Mouse (Mus musculus) forebrain, embryonic 13.5 days (tissue): Measurements from ENCODE around the gene Kcnn1. TPM values are rescaled to one million over a fixed set of nuclear protein-coding genes. Genes with fewer than 3 reads are reported as not detected.

Experiments
- ATAC-seq: fragments of 200-750 bp; cut with Nextera tagmentation; 2 replicates; pipeline ENCODE4 v1.8.0; 2017
- H3K27ac ChIP-seq: fragments of 300-500 bp; sonication (generic); 2 replicates; pipeline ENCODE4 v1.5.1; 2015; ENCODE audit warnings: inconsistent platforms, mild to moderate bottlenecking, moderate library complexity
- H3K27me3 ChIP-seq: fragments of 300-500 bp; sonication (generic); 2 replicates; pipeline ENCODE4 v1.6.1; 2015; ENCODE audit warnings: mild to moderate bottlenecking, inconsistent platforms
- H3K36me3 ChIP-seq: fragments of 300-500 bp; sonication (generic); 2 replicates; pipeline ENCODE4 v1.6.1; 2015; ENCODE audit warnings: mild to moderate bottlenecking, inconsistent platforms; ENCODE audit not compliant: poor library complexity, severe bottlenecking
- H3K4me1 ChIP-seq: fragments of 300-500 bp; sonication (generic); 2 replicates; pipeline ENCODE4 v1.6.1; 2015; ENCODE audit warnings: inconsistent platforms
- H3K4me2 ChIP-seq: fragments of 300-500 bp; sonication (generic); 2 replicates; pipeline ENCODE4 v1.6.1; 2015; ENCODE audit warnings: inconsistent platforms, mild to moderate bottlenecking, moderate library complexity
- H3K4me3 ChIP-seq: fragments of 300-500 bp; sonication (generic); 2 replicates; pipeline ENCODE4 v1.5.1; 2015; ENCODE audit warnings: mild to moderate bottlenecking, inconsistent platforms
- H3K9ac ChIP-seq: fragments of 300-500 bp; sonication (generic); 2 replicates; pipeline ENCODE4 v1.6.1; 2015; ENCODE audit warnings: mild to moderate bottlenecking, inconsistent platforms
- H3K9me3 ChIP-seq: fragments of 300-500 bp; sonication (generic); replicated peaks from 2 replicates; pipeline ENCODE4 v1.6.1; 2016; ENCODE audit warnings: inconsistent platforms
- WGBS: fragments of 180-500 bp; shearing (Covaris S2); methylation state at CpG from one replicate; pipeline ENCODE4 v1.1.7; 2015; 5-methylcytosine and 5-hydroxymethylcytosine counted together
- polyA plus RNA-seq: library from polyadenylated mRNA; unstranded; fragments of >200 nt; fragmentation: Nextera tagmentation; extraction: Ambion mirVana; gene quantifications from 2 replicates; pipeline ENCODE4 v1.2.1, GENCODE M21; 2015

Kcnn1 gene
- polyA plus RNA-seq, 1 experiment from 2014 or later = 13.5 TPM

DNA sequence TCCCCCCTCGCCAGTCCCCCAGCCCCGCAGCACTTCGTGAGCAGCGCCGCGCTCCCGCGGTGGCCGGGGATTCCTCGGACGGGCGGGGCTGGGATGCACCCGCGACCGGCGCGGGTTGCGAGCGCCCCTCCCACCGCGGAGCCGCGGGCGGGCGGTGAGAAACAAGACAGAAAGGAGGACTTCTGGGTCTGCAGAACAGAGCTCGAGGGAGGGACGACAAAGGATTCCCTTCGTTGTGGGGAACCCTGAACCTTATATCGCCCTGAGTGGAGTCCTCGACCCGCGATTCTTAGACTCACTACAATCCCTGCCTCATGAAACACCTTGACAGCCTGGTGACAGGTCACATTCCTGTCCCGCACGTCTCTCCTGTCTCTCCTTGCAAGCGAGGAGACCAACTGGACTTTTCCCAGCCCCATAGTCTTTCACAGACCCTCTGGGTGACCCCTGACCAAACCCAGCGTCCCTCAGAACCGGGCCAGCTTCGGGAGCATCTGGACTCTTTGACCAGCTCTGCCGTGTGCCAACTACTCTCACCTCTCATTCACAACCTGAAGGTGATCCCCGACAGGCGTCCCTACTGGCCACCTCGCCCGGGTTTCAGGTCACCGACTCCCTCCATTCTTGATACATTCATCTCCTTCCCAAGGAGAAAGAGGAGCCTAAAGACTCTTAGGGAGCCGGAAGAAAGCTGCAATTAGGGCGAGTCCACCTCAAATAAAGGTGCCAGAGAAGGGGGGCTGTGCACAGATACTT lies 1.1 kb upstream of the Kcnn1 start:
- H3K27ac ChIP-seq = peak overlapping the region; percentile 98
- H3K9ac ChIP-seq = peak overlapping the region; percentile 82
- peak overlapping the region; percentile 56 for H3K4me3 ChIP-seq
- H3K9me3 ChIP-seq = no peaks in the 10 kb centered on the region
- no peak for ATAC-seq
- WGBS = under 1% methylated on average over 46 of the region's 46 CpGs
- peaks cover 12% of the 10 kb centered on the region for H3K36me3 ChIP-seq
- H3K4me2 ChIP-seq = peak overlapping the region; percentile 96
- peaks cover 61% of the 10 kb centered on the region for H3K4me1 ChIP-seq
- peaks cover 15% of the 10 kb centered on the region for H3K27me3 ChIP-seq

DNA sequence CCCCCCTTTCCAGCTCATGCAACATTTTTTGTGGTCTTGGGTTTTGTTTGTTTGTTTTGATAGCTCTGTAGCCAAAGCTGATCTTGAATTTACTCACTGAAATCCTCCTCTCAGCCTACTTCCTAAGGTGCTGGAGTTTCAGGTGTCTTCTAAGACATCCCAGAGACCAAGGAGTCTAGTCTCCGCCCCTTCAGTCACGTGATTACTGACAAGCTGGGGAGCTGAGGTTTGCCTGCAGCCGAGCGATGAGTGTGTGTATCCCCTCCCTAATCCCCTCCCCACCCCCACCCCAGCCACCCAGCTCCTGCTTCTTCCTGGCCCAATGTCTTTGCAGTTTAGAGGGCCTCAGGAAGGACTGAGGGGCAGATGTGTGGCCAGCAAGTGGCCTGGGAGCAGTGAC lies 5.5 kb downstream of the Kcnn1 start:
- peak overlapping the region; percentile 8; the same call in 1 of the 2 replicates for H3K9ac ChIP-seq
- H3K9me3 ChIP-seq = no peaks in the 10 kb centered on the region
- H3K27ac ChIP-seq = no peak overlapping the region; the same call in 1 of the 2 replicates
- H3K36me3 ChIP-seq = 0 out of 2 replicates have a peak, but pooled peaks cover 2% of the 10 kb centered on the region
- WGBS = 11% methylated on average over 4 of the region's 4 CpGs
- ATAC-seq = no peak
- H3K4me2 ChIP-seq = peak overlapping the region; percentile 85; the same call in 1 of the 2 replicates
- peaks cover 38% of the 10 kb centered on the region for H3K4me1 ChIP-seq
- H3K27me3 ChIP-seq = peaks cover 6% of the 10 kb centered on the region
- 0 out of 2 replicates have a peak overlapping the region, but pooled peaks have one; percentile 46 for H3K4me3 ChIP-seq

DNA sequence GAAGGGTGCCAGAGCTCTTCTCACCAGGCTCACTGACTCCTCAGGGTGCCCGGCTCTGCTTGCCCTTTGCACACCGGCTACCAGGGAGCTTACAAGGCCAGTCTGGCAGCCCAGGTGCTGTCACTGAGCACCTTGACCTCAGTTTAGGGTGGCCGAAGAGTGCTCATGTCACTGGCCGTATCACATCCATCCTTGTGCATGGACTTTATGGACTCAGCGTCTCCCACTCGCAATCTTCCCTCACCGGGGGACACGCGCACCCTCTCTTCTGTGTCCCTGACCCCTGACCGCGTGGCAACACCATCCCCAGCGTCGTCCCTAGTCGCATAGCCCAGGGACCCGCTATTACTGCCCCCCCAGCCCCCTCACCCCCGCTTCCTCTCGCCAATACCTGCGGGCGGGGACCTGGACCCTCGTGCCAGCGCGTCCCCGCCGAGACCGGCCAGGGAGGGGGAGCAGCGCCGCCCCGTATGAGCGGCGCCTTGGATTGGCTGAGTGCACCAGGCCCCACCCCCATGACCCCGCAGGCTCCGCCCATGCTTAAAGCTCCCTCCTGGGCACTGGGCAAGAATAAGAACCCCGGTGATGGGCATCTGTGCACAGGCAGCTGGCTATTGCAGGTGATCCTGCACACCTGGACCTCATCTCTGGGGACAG lies 6.4 kb downstream of the Kcnn1 start:
- Histone ChIP-seq H3K27ac (no peak overlapping the region), H3K9ac (peak overlapping the region; percentile 68), H3K4me3 (peak overlapping the region; percentile 46), H3K4me1 (peaks cover 31% of the 10 kb centered on the region), H3K4me2 (peak overlapping the region; percentile 85), H3K27me3 (no peaks in the 10 kb centered on the region), H3K9me3 (no peaks in the 10 kb centered on the region), H3K36me3 (peaks cover 6% of the 10 kb centered on the region; the same call in 1 of the 2 replicates)
- 7% methylated on average over 32 of the region's 33 CpGs for WGBS
- peak; percentile 82 for ATAC-seq

DNA sequence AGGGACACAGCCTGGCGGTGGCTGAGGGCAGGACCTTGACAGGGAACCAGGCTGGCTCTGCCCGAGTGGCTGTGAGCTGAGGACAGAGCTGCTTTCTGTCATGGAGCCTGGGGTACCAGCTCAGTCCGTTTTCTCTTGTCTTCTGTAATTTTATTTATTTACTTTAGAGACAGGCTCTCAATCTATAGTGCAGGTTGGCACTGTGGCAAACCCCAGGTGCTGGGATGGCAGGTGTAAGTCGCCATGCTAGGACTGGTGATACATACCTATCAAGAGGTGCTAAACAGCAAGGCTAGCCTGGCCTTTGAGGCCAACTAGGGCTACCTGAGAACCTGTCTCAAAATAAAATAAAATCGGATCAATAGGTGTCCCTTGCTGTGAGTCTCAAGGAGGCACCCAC lies 7.0 kb downstream of the Kcnn1 start:
- no peak for ATAC-seq
- no peaks in the 10 kb centered on the region for H3K9me3 ChIP-seq
- H3K4me3 ChIP-seq = 0 out of 2 replicates have a peak overlapping the region, but pooled peaks have one; percentile 46
- H3K36me3 ChIP-seq = peaks cover 6% of the 10 kb centered on the region; the same call in 1 of the 2 replicates
- peaks cover 27% of the 10 kb centered on the region for H3K4me1 ChIP-seq
- 75% methylated on average over 5 of the region's 5 CpGs for WGBS
- no peak overlapping the region for H3K27ac ChIP-seq
- H3K4me2 ChIP-seq = peak overlapping the region; percentile 85
- no peaks in the 10 kb centered on the region for H3K27me3 ChIP-seq
- peak overlapping the region; percentile 68; the same call in 1 of the 2 replicates for H3K9ac ChIP-seq

DNA sequence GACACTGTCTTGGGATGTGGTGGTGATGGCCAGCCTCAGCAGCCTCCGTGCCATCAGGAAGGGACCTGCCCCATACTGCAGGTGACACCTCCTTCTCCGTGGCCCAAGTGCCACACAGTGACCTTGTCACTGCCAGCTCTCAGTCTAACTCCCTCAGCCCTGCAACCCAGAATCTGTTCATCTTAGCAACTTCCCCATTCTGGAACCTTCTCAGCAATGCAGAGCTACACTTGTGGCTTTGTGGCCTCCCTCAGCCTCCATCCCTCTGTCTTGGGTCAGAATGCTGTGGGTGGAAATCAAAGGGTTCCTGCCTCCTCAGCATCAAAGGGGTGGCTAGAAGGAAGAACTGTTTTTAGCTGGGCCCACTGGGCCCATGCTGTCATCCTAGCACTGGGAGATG lies 9.2 kb downstream of the Kcnn1 start:
- H3K9me3 ChIP-seq = no peaks in the 10 kb centered on the region
- H3K4me3 ChIP-seq = no peak overlapping the region
- H3K36me3 ChIP-seq = peaks cover 6% of the 10 kb centered on the region; the same call in 1 of the 2 replicates
- peaks cover 27% of the 10 kb centered on the region for H3K4me1 ChIP-seq
- H3K9ac ChIP-seq = no peak overlapping the region
- no peak overlapping the region for H3K4me2 ChIP-seq
- H3K27ac ChIP-seq = no peak overlapping the region
- 86% methylated on average over 2 of the region's 2 CpGs for WGBS
- H3K27me3 ChIP-seq = no peaks in the 10 kb centered on the region
- no peak for ATAC-seq

DNA sequence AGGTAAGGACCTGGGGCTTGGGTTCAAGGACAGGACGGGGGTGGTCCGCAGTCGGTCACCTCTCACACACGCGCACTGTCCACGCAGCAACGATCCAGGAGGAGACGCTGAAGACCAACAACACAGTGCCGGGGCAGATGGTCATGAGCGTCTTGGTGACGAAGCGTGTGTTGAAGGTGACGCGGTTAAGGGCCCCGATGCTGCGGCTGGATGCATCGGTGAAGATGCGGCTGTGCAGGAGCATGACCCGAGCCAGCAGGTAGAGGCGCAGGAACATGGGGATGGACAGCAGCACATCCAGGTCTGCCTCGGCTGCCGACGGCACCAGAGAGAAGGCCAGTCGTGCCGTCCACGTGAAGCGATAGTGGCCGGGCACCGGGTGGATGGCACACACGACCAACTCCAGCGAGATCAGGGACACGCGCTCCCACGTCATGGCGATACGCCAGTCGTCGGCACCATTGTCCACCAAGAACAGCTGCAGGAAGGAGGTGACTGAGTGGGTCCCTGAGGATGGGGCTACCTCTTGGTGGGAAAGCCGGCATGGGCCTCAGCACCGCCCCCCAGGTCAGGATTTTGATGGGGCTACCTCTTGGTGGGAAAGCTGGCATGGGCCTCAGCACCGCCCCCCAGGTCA lies 10.3 kb downstream of the Kcnn1 start:
- H3K4me1 ChIP-seq = peaks cover 16% of the 10 kb centered on the region
- WGBS = 92% methylated on average over 41 of the region's 41 CpGs

DNA sequence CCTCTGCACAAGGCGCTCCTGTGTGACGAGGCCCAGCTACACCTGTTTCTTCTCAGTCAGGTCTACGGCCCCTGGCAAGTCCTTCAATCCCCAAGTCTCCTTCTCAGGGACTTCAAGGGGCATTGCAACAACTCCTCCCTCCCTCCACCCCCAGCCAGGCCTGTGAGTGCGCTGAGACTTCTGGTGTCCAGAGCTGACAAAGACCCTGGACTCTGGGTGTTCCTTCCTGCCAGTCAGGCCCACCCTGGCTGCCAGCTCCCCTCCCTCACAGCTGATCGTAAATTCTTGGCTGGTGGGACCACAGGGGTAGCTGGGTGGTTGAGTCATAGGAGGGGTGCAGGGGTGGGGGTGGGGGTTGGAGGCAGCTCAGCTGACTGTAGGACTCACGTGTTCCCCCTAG lies 11.2 kb downstream of the Kcnn1 start:
- ATAC-seq = no peak
- Histone ChIP-seq H3K27ac (no peak overlapping the region), H3K4me3 (no peak overlapping the region), H3K4me1 (peaks cover 8% of the 10 kb centered on the region), H3K4me2 (no peak overlapping the region), H3K9ac (peak overlapping the region; percentile 31; the same call in 1 of the 2 replicates), H3K9me3 (no peaks in the 10 kb centered on the region), H3K27me3 (no peaks in the 10 kb centered on the region), H3K36me3 (peaks cover 13% of the 10 kb centered on the region; the same call in 1 of the 2 replicates)
- WGBS = 67% methylated on average over 6 of the region's 6 CpGs

More for the DNA sequence above, 10.3 kb downstream of the Kcnn1 start:
- no peak overlapping the region for H3K9ac ChIP-seq
- no peak overlapping the region for H3K4me3 ChIP-seq
- ATAC-seq = no peak
- H3K27me3 ChIP-seq = no peaks in the 10 kb centered on the region
- H3K36me3 ChIP-seq = peaks cover 13% of the 10 kb centered on the region; the same call in 1 of the 2 replicates
- no peaks in the 10 kb centered on the region for H3K9me3 ChIP-seq
- no peak overlapping the region for H3K4me2 ChIP-seq
- no peak overlapping the region for H3K27ac ChIP-seq

DNA sequence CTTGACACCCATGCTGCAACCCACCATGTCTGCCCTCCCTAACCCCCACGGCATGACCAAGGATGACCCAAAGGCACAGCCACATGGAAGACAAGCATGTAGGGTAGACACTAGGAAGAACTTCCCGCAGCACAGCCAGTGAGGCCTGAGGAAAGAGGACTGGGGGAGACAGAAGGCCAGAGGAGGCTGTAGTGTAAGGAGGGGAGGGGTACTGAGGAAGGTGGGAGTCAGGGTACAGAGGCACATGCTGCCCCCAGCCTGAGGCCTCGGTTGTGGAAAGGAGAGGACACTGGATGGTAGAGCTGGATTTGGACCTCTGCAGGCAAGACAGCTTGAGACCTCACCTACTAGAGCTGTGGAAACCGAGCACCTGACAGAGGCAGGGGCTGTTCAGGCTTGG lies 12.1 kb downstream of the Kcnn1 start:
- no peak overlapping the region for H3K4me2 ChIP-seq
- H3K4me1 ChIP-seq = no peaks in the 10 kb centered on the region
- no peak for ATAC-seq
- WGBS = 88% methylated on average over 4 of the region's 4 CpGs
- H3K36me3 ChIP-seq = peaks cover 13% of the 10 kb centered on the region; the same call in 1 of the 2 replicates
- H3K9me3 ChIP-seq = no peaks in the 10 kb centered on the region
- H3K27me3 ChIP-seq = no peaks in the 10 kb centered on the region
- no peak overlapping the region for H3K27ac ChIP-seq
- H3K9ac ChIP-seq = no peak overlapping the region
- no peak overlapping the region for H3K4me3 ChIP-seq

DNA sequence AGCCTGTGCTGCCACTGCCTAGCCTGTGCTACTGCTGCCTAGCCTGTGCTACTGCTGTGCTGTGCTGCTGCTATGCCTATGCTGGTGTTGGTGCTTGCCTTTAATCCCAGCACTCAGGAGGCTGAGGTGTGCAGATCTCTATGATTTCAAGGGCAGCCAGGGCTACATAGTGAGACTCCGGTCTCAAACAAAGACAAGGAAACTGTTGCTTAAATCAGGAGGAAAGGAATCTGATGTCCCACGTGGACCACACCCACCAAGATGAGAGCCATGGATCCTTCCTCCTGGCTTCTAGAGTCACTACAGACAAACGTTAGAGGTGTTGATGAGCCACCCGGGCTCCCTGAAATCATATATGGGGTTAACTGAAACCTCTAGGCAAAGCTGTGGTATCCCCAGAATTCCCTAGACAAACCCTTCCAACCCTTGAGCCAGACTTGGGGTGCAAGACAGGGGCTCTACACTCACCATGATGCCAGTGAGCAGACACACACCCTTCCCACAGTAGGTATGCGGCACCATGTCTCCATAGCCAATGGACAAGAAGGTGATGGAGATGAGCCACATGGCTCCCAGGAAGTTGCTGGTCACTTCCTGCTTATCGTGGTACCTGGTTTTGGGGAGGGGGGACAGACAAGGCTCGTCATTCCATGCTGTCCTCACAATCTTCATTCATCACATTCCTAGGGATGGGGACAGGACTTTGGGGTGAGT lies 12.8 kb downstream of the Kcnn1 start:
- ATAC-seq = no peak
- 81% methylated on average over 7 of the region's 7 CpGs for WGBS
- Histone ChIP-seq H3K9ac (no peak overlapping the region), H3K36me3 (peaks cover 13% of the 10 kb centered on the region; the same call in 1 of the 2 replicates), H3K4me3 (no peak overlapping the region), H3K4me1 (no peaks in the 10 kb centered on the region), H3K9me3 (no peaks in the 10 kb centered on the region), H3K27ac (no peak overlapping the region), H3K27me3 (no peaks in the 10 kb centered on the region), H3K4me2 (no peak overlapping the region)

DNA sequence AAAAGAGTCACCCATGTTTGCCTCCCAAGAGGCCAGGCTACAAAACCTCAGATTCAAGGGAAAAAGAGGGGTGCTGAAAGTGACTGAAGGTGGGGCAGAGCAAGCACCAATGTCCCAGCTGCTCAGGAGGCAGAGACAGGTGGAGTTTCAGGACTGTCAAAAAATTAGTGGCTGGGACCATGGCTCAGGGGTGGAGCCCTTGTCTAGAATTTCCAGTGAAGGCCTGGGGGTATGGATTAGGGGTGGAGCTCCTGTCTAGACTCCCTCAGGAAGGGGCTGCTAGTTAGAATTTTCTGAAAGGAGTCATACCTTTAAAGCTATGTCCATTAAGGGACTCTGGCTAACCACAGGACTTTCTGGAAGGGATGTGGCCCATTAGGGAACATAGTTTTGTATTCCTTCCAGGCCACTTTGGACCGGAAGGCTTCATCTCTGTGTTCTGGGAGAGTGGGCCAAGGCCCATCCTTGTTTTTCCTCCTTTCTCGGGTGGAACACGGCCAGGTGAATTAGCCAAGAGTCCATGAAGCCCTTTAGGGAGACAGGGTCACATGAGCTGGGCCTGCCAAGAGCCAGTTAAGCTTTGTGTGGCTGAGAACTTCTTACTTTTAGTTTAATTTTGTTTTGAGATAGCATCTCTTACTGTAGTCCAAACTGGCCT lies 13.6 kb downstream of the Kcnn1 start:
- Histone ChIP-seq H3K27me3 (no peaks in the 10 kb centered on the region), H3K9ac (no peak overlapping the region), H3K4me1 (0 out of 2 replicates have a peak, but pooled peaks cover 4% of the 10 kb centered on the region), H3K4me3 (no peak overlapping the region), H3K27ac (no peak overlapping the region), H3K36me3 (peaks cover 13% of the 10 kb centered on the region; the same call in 1 of the 2 replicates), H3K4me2 (no peak overlapping the region), H3K9me3 (no peaks in the 10 kb centered on the region)
- 84% methylated on average over 3 of the region's 3 CpGs for WGBS
- ATAC-seq = no peak
